Mouse (Mus musculus) adrenal gland, adult (tissue): ENCODE data around the gene Exoc6b.
A peak's percentile ranks its signal among the peaks of the same experiment; 100 is the strongest.
"Not testable (repeated sequence)": the region's sequence is repeated elsewhere in the genome, so short reads cannot be mapped to it uniquely, and the experiment has no call there.

ENCODE experiments used
- DNase-seq, 2 experiments: peaks; one replicate each; pipeline ENCODE4 v3.0.0; 2022 to 2023; ENCODE audit warnings: low spot score in 1 of 2; ENCODE audit not compliant: inconsistent age in 2 of 2

Exoc6b gene

DNA sequence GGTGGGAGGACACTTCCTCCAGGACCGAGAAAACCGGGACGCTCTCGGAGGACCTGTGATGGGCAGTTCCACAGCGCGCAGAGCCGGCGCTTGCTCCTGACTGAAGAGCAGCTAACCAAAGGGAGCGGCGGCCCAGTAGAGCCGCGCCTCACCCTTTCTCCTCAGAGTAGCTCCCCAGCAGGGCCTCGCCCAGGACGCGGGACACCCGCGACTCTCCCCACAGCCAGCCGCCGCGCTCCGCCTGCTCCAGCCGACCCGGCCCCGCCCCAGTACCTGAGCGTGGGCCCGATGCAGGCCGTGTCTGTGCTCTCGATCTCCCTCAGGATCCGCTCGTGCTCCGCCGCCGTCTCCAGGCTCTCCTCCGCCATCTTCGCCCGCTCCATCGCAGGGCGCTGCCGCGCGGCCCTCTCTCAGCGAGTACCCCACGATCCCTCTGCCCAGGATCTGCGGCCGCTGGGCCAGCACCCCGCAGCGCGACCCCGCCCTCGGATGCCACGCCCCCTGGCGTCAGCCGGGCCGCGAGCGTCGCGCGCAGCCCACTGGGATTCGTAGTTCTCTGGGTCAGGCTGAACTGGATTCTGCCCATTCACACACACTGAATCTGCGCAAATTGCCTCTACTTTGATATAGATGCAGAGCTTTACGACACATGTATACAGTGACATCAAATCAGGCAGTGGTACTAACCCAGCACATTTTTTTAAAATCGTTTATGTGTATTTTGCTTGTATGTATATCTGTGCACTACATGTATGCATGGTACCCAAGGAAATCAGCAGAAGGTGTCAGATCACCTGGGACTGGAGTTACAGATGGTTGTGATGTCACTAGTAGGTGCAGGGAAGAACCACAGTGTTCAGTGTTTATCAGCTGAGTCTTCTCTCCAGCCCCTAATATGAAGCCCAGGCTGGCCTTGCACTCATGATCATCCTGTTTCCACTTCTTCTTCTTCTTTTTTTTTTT lies at the start of gene Exoc6b:
TSS of gene Exoc6b (minus strand) at position 491 of the 963 bp plus-strand sequence.
- DNase-seq: peak; percentile 91 to 97

DNA sequence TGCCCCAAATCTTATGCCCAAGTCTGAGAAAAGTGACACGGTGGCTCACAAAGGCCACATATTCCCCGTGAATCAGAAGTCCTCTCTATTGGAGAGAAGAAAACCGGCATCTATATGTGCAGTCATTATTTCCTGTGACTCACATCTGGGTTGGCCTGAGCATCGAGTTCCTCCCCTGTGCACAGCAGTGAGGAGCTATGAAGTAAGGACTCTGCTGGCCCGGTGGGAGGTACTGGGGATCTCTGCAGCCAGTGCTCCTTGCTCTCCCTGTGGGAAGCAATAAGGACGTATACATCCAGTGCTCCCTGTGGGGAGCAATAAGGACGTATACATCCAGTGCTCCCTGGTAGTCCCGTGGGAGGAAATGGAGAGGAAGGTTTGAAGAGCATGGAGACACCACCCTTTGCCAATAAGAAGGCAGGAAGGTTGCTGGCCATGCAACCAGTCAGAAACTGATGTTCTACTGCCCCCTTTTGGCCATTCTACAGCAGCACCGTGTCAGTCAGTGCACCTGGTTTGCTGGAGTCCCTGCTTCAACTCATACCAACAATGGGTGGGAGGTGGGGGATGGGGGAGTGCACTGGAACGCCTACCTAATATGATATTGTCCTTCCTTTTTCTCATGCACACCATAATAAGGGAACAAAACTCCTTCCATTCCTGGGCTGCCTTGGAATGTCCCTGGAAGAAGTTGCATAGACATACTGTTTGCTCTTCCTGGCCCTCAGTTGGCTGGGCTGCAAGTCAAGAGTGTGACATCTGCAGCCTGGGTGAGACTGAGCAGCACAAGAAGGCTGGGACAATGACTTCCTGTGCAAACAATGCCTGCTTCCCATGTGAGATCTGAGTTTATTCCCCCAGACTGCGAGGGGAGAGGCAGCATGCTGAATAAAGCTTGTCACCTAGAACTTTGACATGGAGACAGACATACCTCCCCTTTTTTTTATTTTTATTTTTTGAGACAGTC lies 48.5 kb upstream of the Exoc6b start:
- peak; percentile 69 to 91 for DNase-seq

DNA sequence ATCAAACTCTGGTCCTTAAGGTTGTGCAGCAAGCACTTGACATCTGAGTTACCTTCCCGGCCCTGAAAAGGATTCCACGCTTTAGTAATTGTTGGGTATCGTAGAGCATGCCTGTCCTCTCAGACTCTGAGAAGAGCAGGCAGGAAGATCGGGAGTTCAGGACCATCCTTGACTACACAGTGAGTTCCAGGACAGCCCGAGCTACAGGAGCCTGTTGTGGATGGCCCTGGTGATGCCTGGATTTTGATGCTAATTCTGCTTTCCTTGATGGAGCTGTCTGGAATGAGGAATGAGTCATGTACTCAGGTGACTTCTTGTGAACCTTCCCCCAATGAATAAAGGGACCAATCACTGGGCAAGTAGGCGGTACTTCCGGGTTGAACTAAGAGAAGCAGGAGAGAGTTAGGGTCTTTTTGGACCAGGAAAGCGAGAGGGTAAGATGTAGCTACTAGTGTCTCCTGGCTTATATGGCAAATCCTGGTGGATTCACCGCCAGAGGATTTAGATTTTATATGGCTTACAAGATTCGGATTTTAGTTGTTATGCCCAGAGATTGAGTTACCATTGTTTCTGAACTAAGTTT lies 35.8 kb upstream of the Exoc6b start:
- no peak for DNase-seq

DNA sequence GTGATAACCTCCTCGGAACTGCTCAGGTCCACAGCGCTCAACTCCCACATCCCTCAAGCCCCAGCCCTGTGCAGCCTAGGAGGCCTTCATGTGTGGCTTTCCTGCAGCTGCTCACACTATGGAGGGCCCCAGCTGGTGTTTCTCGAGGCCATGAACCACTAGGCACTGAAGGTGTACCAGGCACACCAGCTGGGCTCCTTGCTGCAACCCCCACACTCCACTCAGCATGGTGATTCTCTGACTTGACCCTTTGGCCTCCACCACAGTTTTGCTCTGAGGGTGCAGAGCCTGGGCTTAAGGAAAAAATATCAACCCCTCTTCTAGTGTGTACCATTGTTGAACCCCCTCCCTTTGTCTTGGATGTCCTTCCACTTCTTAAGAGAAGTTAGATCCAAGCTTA lies 34.0 kb upstream of the Exoc6b start:
- DNase-seq: no peak

DNA sequence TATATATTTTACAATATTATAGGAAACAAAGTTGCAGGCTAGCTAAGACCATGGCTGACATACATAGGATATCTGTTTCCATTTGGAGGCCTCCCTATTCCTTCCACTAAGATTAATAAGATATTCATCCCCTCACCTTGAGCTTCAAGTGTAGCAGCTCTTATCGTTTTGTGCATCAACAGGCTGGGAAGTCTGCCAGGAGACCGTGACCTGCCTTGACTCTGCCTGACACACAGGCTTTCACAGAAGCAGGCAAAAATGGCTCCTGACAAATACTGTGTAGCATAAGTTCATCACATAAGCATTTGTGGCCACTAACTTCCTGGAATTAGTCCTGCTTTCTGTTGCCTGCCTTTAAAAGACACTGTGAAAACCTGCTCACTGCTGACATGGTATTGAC lies 27.1 kb upstream of the Exoc6b start:
- DNase-seq: peak; percentile 84 to 94

DNA sequence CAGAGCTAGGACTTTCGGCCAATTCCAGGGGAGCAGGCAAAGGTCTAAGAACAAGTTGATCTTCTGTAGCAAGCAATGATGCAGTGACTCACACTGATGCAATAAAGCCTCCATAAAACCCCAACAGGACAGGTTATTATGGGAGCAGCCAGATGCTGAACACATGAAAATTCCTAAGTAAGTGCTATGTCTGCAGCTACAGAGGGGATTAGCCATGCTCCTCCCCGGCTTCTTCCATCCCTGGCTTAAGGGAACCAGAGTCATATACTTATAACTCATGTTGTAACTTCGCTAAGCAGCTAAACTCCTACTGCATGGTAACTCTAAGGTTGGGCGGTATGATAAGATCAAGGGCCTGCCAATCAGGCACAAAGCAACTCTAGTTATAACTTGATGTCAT lies 18.1 kb upstream of the Exoc6b start:
- DNase-seq: peak in 1 of 2 experiments; percentile 40

DNA sequence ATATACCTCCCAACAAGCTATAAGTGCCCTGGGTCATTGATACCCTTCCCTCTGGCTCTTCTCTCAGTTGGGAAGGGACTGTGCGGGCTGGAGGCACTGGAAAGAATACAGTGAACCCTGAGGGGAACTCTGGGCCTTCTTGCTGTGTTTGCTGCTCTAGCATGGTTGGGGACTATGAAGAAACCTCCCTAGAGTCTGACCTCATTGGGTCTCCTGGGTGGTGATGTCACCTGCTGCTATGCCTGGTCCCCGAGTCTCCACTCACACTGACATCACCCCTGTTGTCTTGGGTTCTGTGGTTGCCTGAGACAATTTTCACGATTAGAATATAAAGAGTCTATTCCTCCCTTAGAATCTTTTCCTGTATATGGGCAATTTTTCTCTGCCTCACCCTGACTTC lies 17.3 kb upstream of the Exoc6b start:
- peak in 1 of 2 experiments; percentile 38 for DNase-seq

DNA sequence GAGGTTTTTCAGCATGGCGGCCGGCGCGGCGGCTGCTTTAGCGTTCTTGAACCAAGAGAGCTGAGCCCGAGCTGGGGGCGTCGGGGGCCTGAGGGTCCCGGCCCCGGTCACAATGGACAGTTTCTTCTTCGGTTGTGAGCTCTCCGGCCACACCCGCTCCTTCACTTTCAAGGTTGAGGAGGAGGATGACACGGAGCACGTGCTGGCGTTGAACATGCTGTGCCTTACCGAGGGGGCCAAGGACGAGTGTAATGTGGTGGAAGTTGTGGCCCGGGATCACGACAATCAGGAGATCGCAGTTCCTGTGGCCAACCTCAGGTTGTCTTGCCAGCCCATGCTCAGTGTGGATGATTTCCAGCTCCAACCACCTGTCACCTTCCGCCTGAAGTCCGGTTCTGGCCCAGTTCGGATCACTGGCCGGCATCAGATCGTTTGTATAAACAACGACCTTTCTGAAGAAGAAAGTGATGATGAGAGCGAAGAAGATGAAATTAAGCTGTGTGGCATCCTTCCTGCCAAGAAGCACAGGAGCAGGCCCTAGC lies 6.9 kb upstream of the Exoc6b start:
- not testable (repeated sequence) for DNase-seq

DNA sequence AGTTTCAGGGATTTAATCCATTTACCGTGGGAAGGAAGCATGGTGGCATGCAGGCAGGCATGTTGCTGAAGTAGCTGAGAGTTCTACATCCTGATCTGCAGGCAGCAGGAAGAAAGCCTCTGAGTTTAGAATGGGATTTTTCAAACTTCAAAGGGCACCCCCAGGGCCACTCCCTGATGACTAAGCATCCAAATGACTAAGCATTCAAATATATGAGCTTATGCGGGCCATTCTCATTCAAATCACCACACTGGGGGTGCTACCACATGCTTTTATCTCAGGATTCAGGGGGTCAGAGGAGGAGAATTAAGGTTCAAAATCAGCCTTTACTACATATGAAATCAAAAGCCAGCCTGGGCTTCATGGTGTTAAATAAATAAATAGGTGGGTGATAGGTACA lies 5.7 kb upstream of the Exoc6b start:
- DNase-seq: peak; percentile 29 to 78

DNA sequence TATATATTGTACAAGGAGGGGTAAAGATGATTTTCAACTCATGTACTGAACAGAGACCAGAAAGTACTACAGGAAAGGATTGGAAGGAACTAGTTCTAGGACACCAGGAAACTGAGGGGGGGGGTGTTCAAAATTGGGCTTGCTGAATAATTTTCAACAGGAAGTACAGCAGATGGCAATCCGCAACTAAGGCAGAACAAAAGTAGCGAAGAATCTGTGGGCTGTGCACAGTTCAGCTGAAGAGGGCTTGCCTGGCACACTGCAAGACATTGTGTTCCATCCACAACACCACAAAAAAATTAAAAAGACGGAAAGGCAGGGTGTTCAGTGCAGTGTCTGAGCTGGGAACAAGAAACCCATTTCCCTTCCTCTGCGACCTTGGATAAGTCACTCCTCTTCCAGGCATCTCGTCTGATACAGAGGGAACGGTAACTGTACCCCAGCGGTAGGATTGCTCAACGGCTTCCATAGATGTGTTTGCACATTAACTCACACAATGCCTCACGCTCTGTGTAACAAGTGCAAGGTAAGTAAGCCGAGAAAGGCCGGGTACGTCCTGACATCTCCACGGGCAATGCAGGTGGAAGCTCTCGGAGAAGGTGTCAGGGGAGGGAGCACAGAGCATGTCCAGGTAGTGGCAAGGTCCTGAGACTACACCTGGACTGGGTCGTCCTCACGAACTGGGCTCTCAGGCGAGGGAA lies 841 bp downstream of the Exoc6b start:
- peak in 1 of 2 experiments; percentile 48 for DNase-seq

DNA sequence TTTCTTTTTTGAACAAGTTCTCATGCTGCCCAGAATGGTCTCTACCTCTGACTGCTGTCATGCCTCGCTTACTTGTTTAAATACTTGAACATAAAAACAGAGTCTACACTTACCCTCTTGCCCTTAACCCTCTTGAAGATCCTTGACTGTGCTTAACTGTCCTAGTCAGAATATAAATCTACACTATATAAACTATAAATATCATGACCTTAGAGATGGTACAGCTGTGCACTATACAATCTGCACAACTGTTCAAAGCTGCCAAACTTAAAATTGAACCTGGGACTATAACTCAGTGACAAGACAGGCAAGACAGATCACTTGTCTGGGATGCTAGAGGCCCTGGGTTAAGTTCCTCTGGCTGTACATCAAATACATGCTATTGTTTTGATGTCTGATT lies 11.7 kb downstream of the Exoc6b start:
- DNase-seq: no peak

DNA sequence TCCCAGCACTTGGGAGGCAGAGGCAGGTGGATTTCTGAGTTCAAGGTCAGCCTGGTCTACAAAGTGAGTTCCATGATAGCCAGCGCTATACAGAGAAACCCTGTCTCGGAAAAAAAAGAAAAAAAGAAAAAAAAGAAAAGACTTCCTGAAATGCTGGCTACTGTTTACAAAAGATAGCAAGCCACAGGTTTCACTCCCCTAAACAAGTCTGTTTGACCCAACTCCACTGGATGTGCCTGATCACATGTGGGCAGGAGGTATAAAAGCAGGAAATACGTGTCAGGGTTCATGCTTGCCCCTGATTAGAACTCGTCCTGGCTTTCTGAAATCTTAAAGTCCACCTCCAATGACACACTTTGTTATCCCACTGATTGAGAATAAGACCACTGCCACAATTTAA lies 18.2 kb downstream of the Exoc6b start:
- DNase-seq: no peak

DNA sequence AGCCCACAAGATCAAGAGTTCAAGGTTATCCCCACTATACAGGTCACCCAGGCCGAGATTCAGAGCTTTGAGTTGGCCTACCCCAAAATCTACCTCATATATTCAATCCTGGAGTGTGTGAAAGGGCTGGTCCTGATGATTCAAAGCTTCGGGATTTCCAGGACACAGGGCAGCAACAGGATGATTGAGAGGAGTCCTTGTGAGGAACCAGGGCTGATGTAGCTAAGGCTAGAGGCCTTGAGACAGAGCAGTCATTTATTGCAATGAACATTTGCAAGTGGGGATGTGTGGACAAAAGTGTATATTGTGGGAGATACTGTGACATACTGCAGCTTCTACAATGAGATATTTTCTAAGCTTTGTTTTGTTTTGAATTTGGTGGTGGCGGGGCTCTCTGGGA lies 22.8 kb downstream of the Exoc6b start:
- peak; percentile 46 to 79 for DNase-seq

DNA sequence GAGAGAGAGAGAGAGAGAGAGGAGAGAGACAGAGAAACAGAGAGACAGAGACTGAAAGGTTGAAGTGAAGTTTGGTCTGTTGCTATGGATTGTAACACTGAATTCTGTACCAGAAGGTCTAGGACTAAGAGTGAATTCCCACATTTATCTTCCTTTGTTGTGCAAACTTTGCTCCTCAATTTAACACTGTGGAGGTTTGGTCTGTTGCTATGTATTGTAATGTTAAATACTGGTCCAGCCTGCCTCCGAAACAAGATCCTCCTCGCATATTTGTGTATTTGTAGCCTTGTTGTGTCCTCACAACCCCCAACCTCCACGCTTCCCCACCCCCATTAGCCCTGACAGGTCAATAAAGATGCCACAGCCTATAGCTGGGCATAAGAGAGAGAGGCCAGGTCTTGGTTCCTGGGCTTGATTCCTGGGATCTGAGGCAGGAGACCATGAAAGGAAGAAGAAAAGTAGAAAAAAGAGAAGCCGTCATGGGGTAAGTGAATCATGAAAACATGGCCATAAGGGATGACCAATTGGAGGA lies 24.6 kb downstream of the Exoc6b start:
- no peak for DNase-seq

DNA sequence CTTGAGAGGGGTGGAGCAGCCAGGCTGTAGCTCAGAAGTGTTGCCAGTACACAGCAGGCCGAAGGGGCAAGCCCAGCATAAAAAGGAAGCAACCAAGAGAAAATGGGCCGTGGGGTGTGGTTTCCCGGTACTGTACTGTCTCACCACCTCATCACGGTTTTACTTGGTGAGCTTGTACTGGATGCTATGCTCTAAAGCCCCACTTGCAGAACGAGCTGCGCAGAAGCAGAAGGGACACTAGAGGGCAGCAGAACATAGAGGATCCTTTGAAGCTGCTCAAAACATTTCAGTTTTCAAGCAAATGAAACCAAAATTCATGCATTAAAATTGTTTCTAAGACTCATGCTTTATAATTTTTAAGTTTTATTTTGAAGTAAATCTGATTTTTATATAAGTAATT lies 31.6 kb downstream of the Exoc6b start:
- DNase-seq: peak; percentile 64 to 89

DNA sequence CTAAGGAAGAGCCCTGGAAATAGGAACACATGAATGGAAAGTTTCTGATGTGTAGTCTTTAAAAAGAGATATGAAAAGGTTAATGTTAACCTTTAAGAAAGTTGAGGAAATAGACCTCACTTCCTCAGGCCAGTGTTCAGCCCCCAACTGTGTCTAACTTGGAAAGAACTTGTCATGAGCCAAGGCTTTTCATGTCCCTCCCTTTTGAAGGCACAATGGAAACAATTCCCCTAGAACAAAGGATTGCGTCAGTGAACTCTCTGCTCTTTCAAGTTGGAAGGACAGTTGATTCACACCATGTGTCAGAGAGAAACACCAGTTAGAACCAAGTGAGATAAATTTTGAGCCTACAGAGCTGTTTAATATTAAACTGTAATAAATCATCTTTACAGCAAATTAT lies 39.6 kb downstream of the Exoc6b start:
- peak in 1 of 2 experiments; percentile 64 for DNase-seq

DNA sequence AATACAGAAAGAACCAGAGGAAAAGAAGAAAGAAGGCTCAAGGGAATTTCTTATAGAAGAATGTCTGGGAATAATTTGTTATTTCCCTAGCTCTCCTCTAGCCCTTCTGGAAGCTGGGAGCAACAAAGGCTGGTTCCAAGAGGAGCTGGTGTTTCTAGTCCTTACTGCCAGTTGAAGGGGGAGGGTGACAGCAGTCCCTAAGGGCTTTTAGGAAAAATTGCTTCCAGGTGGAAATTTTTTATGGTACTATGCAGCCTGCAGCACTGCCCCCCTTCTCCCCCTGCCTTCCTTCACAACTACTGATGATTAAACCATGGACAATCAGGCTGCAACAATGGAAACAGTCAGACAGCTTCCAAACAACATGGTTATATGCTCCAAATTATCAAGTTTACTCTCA lies 44.9 kb downstream of the Exoc6b start:
- no peak for DNase-seq

DNA sequence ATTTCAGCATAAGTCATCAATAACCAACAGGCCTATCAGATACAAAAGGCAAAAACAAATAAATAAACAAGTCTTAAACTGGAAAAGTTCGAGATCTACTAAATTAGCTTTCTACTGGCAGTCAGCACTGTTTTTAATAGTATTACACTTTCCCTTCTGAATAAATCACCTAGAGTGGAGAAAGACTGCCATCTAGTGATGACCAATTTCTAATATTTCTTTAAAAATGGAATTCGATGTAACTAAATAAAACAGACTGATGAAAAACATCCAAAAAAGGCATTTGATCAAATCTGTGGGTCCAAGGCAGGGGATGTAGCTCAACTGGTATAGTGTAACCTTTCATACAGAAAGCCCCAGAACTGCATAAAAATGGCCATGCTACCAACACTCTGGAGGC lies 52.3 kb downstream of the Exoc6b start:
- DNase-seq: peak in 1 of 2 experiments; percentile 67

DNA sequence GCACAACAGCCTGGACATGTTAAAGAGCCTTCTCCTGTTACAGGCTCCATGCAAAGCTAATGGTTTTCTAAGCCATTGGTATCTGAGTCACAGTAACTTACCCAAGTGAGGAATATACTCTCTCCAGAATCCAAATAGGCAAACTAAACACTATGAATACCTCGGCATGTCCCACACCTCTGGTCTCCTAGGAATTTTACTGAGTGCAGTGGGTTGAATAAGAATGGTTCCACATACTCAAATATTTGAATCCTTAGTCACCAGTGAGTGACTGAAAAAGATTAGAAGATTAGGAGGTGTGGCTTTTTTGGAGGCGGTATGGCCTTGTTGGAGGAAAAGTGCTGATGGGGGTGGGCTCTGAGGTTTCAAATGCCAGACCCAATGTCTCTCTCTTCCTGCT lies 55.4 kb downstream of the Exoc6b start:
- no peak for DNase-seq

DNA sequence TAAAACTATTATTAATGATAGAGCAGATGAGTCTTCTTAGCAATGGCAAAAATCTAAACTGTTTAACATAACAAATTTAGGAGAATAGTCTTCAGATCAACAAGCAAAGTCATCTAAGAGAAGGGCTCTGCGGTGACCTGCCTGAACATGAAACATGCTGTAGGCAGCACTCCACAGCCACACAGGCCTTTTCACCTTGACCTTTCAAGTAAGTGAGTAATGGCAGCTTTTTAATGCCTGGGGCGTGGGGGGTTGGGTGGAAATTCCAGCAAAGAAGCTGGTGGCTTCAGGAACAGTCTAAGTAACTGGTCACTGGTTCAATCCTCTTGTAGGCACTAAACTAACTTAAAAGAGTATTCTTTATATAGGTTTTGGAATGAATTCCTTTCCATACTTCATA lies 58.9 kb downstream of the Exoc6b start:
- peak; percentile 69 to 85 for DNase-seq
